Mouse (Mus musculus) testis, adult 10 weeks (tissue): ENCODE measurements around the gene Hspe1. TPM values are rescaled to one million over a fixed set of nuclear protein-coding genes. Genes with fewer than 3 reads are reported as not detected.

Experiments
- polyA plus RNA-seq: library from polyadenylated mRNA; stranded (reverse); fragments of 350-450 nt; fragmentation: Illumina TruSeq; extraction: RNeasy Lipid Tissue Mini Kit (QIAGEN cat#74804); gene quantifications from one replicate; pipeline ENCODE4 v1.2.3, GENCODE M21; 2014; ENCODE audit warnings: low read depth, low replicate concordance

Hspe1 gene
- 68.7 TPM for polyA plus RNA-seq

DNA sequence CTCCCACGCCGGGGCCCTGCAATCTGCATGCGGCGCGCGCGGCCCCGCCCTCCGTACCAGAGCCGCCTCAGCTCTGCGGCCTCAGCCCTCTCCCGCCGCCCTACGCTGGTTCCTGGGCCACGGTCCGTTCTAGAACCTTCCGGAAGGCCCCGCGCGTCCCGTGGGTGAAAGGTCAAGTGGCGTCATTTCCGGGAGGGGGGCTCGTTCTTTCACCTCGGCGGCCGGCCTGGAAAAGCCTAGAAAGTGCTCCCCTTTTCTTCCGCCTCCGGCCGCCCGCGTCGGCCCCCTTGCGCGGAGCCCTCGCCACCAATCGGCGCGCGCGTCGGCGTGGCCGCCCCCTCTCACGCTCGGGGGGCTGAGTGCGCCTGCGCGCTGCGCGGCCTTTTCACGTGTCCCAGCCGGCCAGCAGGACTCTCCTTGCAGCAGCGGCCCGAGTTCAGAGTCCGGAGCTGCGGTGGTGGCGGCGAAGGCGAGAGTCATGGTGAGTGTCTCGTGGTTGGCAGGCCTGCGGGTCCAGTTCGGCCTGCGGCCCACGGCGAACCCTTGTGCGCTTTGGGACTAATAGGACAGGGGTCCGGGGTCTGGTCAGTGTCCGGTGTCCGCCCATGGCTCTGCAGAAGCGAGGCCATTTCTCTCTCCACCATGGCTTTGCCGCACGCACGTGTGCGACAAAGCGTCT is at the start of gene Hspe1, which contains the start of gene Hspd1:
Hspe1 (plus strand) TSS at position 201 of the 679 bp plus-strand sequence.
Hspd1 (minus strand) TSS at position 312 of the 679 bp plus-strand sequence.

DNA sequence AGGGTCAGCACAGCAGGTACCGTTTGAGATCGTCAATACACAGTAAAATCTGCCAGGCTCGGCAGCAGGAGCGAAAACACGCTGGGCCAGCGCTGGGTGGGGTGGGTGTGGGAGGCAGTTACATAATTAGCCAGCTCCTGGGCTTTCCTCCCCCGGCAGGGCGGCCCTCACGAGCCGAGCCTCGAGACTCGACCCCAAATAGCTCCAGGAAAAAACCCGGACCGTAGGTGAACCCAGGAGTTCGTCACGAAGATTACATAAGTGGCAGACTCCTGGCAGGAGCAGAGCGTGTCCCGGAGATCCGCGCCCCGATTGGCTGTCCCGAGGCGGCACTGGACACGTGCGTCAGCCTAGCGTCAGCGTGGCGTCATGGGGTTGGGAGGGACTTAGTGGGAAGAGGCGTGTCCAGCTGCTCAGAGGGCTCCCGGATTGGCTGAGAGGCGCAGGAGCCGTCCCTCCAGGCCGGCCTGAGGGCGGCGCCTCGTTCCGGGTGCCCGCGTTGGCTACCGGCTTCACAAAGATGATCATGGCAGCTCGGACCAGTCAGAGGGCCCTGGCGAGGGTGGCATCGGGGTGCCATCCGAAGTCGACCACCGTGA is 35.5 kb upstream of the Hspe1 start, which contains the start of gene Coq10b:
Coq10b (plus strand) TSS at position 416 of the 599 bp plus-strand sequence.

DNA sequence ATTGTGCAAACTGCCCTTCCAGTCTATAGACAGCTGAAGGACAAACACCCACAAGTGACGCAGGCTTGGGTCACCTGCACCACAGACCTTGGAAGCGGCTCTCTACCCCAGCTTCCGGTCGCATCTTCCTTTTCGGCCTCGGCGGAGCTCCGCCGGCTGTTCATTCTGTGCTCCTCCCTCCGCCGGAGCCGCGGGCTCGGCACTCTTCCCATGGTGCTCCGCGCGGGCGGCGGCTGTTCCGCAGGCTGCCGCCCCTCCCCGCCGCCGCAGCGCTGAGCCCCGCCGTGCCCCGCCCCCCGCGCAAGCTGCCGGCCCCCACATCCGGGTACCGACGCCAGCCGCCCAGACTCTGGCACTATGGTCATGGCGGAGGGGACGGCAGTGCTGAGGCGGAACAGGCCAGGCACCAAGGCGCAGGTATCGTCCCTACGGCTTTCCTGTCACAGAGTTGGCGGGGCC is 43.0 kb downstream of the Hspe1 start, which contains the start of gene Mob4:
Mob4 (plus strand) TSS at position 289 of the 459 bp plus-strand sequence.

Other genes with a start within 250 kb of the Hspe1 start
- gene Ankrd44, start 161.7 kb upstream of the Hspe1 start, polyA plus RNA-seq = 13.8 TPM
- gene Sf3b1, start 60.7 kb upstream of the Hspe1 start, polyA plus RNA-seq = 186 TPM
- 117 TPM for gene Coq10b, start 35.4 kb upstream of the Hspe1 start, polyA plus RNA-seq
- gene Hspd1, start 111 bp downstream of the Hspe1 start, polyA plus RNA-seq = 96.7 TPM
- gene Mob4, start 43.1 kb downstream of the Hspe1 start, polyA plus RNA-seq = 38.5 TPM
- 9.1 TPM for gene Rftn2, start 138.7 kb downstream of the Hspe1 start, polyA plus RNA-seq
- gene Mars2, start 149.0 kb downstream of the Hspe1 start, polyA plus RNA-seq = 2.4 TPM